Mouse (Mus musculus): Measurements from ENCODE around the gene Pcbp3. TPM values are rescaled to one million over a fixed set of nuclear protein-coding genes. Genes with fewer than 3 reads are reported as not detected.
"Not testable (repeated sequence)": the region's sequence is repeated elsewhere in the genome, so short reads cannot be mapped to it uniquely, and the experiment has no call there.

The Pcbp3 gene
- polyA plus RNA-seq, 1 experiment from 2014 or later: 53.2 TPM

GRCm38 (mm10) chr10:76766196-76766595 lies 195.5 kb downstream of the Pcbp3 start:
- H3K4me2 ChIP-seq (replicated peaks; ENCODE audit: low read depth, low read length): no peak overlapping the region
- H3K9ac ChIP-seq (replicated peaks; ENCODE audit: low read length): no peak overlapping the region
- H3K27ac ChIP-seq (ENCODE audit: low read length): no peak overlapping the region
- ATAC-seq (ENCODE audit: low FRiP score, low TSS enrichment): no peak
- WGBS: 91% methylated on average over 1 of the region's 1 CpGs
- H3K36me3 ChIP-seq (ENCODE audit: insufficient read depth, low read length): no peaks in the 10 kb centered on the region
- H3K4me1 ChIP-seq (ENCODE audit: insufficient read depth, low read length): no peaks in the 10 kb centered on the region
- H3K27me3 ChIP-seq (ENCODE audit: insufficient read depth, low read length): no peaks in the 10 kb centered on the region
- H3K4me3 ChIP-seq (ENCODE audit: low read length): no peak overlapping the region
- H3K9me3 ChIP-seq (ENCODE audit: low read length): no peaks in the 10 kb centered on the region

- Histone ChIP-seq H3K4me3 (ENCODE audit: low read length) (no peak overlapping the region), H3K27ac (ENCODE audit: low read length) (no peak overlapping the region), H3K4me2 (replicated peaks; ENCODE audit: low read depth, low read length) (no peak overlapping the region), H3K9ac (replicated peaks; ENCODE audit: low read length) (no peak overlapping the region), H3K36me3 (ENCODE audit: insufficient read depth, low read length) (no peaks in the 10 kb centered on the region), H3K4me1 (ENCODE audit: insufficient read depth, low read length) (no peaks in the 10 kb centered on the region), H3K9me3 (ENCODE audit: low read length) (no peaks in the 10 kb centered on the region), H3K27me3 (ENCODE audit: insufficient read depth, low read length) (no peaks in the 10 kb centered on the region)
- WGBS: 91% methylated on average over 4 of the region's 4 CpGs
- ATAC-seq (ENCODE audit: low FRiP score, low TSS enrichment): no peak
Measured at GRCm38 (mm10) chr10:76764927-76765326, 196.8 kb downstream of the Pcbp3 start.

GRCm38 (mm10) chr10:76763016-76763415 lies 198.7 kb downstream of the Pcbp3 start:
- no peak overlapping the region for H3K27ac ChIP-seq (ENCODE audit: low read length)
- no peaks in the 10 kb centered on the region for H3K27me3 ChIP-seq (ENCODE audit: insufficient read depth, low read length)
- H3K4me3 ChIP-seq (ENCODE audit: low read length): no peak overlapping the region
- H3K36me3 ChIP-seq (ENCODE audit: insufficient read depth, low read length): no peaks in the 10 kb centered on the region
- 94% methylated on average over 12 of the region's 12 CpGs for WGBS
- no peaks in the 10 kb centered on the region for H3K9me3 ChIP-seq (ENCODE audit: low read length)
- H3K4me1 ChIP-seq (ENCODE audit: insufficient read depth, low read length): no peaks in the 10 kb centered on the region
- ATAC-seq (ENCODE audit: low FRiP score, low TSS enrichment): no peak
- no peak overlapping the region for H3K4me2 ChIP-seq (replicated peaks; ENCODE audit: low read depth, low read length)
- no peak overlapping the region for H3K9ac ChIP-seq (replicated peaks; ENCODE audit: low read length)

GRCm38 (mm10) chr10:76762411-76762810 lies 199.3 kb downstream of the Pcbp3 start:
- Histone ChIP-seq H3K36me3 (ENCODE audit: insufficient read depth, low read length) (no peaks in the 10 kb centered on the region), H3K4me1 (ENCODE audit: insufficient read depth, low read length) (no peaks in the 10 kb centered on the region), H3K4me2 (replicated peaks; ENCODE audit: low read depth, low read length) (no peak overlapping the region), H3K27me3 (ENCODE audit: insufficient read depth, low read length) (no peaks in the 10 kb centered on the region), H3K9me3 (ENCODE audit: low read length) (no peaks in the 10 kb centered on the region), H3K27ac (ENCODE audit: low read length) (no peak overlapping the region), H3K9ac (replicated peaks; ENCODE audit: low read length) (no peak overlapping the region), H3K4me3 (ENCODE audit: low read length) (no peak overlapping the region)
- 76% methylated on average over 7 of the region's 7 CpGs for WGBS
- ATAC-seq (ENCODE audit: low FRiP score, low TSS enrichment): no peak

GRCm38 (mm10) chr10:76759878-76760277 lies 201.8 kb downstream of the Pcbp3 start:
- 92% methylated on average over 5 of the region's 5 CpGs for WGBS

GRCm38 (mm10) chr10:76753640-76754039 lies 208.0 kb downstream of the Pcbp3 start:
- Histone ChIP-seq H3K4me1 (ENCODE audit: insufficient read depth, low read length) (no peaks in the 10 kb centered on the region), H3K9ac (replicated peaks; ENCODE audit: low read length) (no peak overlapping the region), H3K27me3 (ENCODE audit: insufficient read depth, low read length) (no peaks in the 10 kb centered on the region), H3K36me3 (ENCODE audit: insufficient read depth, low read length) (no peaks in the 10 kb centered on the region), H3K4me2 (replicated peaks; ENCODE audit: low read depth, low read length) (no peak overlapping the region), H3K4me3 (ENCODE audit: low read length) (no peak overlapping the region), H3K27ac (ENCODE audit: low read length) (no peak overlapping the region), H3K9me3 (ENCODE audit: low read length) (peaks cover 4% of the 10 kb centered on the region; the same call in 1 of the 2 replicates)
- 87% methylated on average over 3 of the region's 3 CpGs for WGBS
- no peak for ATAC-seq (ENCODE audit: low FRiP score, low TSS enrichment)

More at GRCm38 (mm10) chr10:76759878-76760277, 201.8 kb downstream of the Pcbp3 start:
- H3K9ac ChIP-seq (replicated peaks; ENCODE audit: low read length): no peak overlapping the region
- no peaks in the 10 kb centered on the region for H3K9me3 ChIP-seq (ENCODE audit: low read length)
- no peaks in the 10 kb centered on the region for H3K36me3 ChIP-seq (ENCODE audit: insufficient read depth, low read length)
- no peak overlapping the region for H3K27ac ChIP-seq (ENCODE audit: low read length)
- no peaks in the 10 kb centered on the region for H3K27me3 ChIP-seq (ENCODE audit: insufficient read depth, low read length)
- H3K4me1 ChIP-seq (ENCODE audit: insufficient read depth, low read length): no peaks in the 10 kb centered on the region
- H3K4me2 ChIP-seq (replicated peaks; ENCODE audit: low read depth, low read length): no peak overlapping the region
- H3K4me3 ChIP-seq (ENCODE audit: low read length): no peak overlapping the region
- no peak for ATAC-seq (ENCODE audit: low FRiP score, low TSS enrichment)

GRCm38 (mm10) chr10:76744267-76744666 lies 217.4 kb downstream of the Pcbp3 start:
- H3K9ac ChIP-seq (replicated peaks; ENCODE audit: low read length); H3K27me3 ChIP-seq (ENCODE audit: insufficient read depth, low read length); H3K36me3 ChIP-seq (ENCODE audit: insufficient read depth, low read length); H3K4me2 ChIP-seq (replicated peaks; ENCODE audit: low read depth, low read length); H3K27ac ChIP-seq (ENCODE audit: low read length); H3K4me3 ChIP-seq (ENCODE audit: low read length); H3K9me3 ChIP-seq (ENCODE audit: low read length); ATAC-seq (ENCODE audit: low FRiP score, low TSS enrichment); H3K4me1 ChIP-seq (ENCODE audit: insufficient read depth, low read length): not testable (repeated sequence)
- 39% methylated on average over 11 of the region's 11 CpGs for WGBS

GRCm38 (mm10) chr10:76736764-76737163 lies 224.9 kb downstream of the Pcbp3 start:
- Histone ChIP-seq H3K4me1 (ENCODE audit: insufficient read depth, low read length) (peaks cover 14% of the 10 kb centered on the region), H3K9ac (replicated peaks; ENCODE audit: low read length) (no peak overlapping the region), H3K27me3 (ENCODE audit: insufficient read depth, low read length) (no peaks in the 10 kb centered on the region), H3K36me3 (ENCODE audit: insufficient read depth, low read length) (no peaks in the 10 kb centered on the region), H3K9me3 (ENCODE audit: low read length) (no peaks in the 10 kb centered on the region), H3K4me2 (replicated peaks; ENCODE audit: low read depth, low read length) (no peak overlapping the region), H3K4me3 (ENCODE audit: low read length) (no peak overlapping the region), H3K27ac (ENCODE audit: low read length) (no peak overlapping the region)
- no peak for ATAC-seq (ENCODE audit: low FRiP score, low TSS enrichment)
- WGBS: 58% methylated on average over 8 of the region's 8 CpGs

GRCm38 (mm10) chr10:76734979-76735378 lies 226.7 kb downstream of the Pcbp3 start:
- H3K9me3 ChIP-seq (ENCODE audit: low read length): no peaks in the 10 kb centered on the region
- WGBS: under 1% methylated on average over 4 of the region's 4 CpGs
- H3K27ac ChIP-seq (ENCODE audit: low read length): no peak overlapping the region
- no peaks in the 10 kb centered on the region for H3K36me3 ChIP-seq (ENCODE audit: insufficient read depth, low read length)
- H3K4me3 ChIP-seq (ENCODE audit: low read length): no peak overlapping the region
- H3K27me3 ChIP-seq (ENCODE audit: insufficient read depth, low read length): no peaks in the 10 kb centered on the region
- H3K9ac ChIP-seq (replicated peaks; ENCODE audit: low read length): no peak overlapping the region
- H3K4me2 ChIP-seq (replicated peaks; ENCODE audit: low read depth, low read length): no peak overlapping the region
- 0 out of 2 replicates have a peak, but pooled peaks have one; percentile 32 for ATAC-seq (ENCODE audit: low FRiP score, low TSS enrichment)
- H3K4me1 ChIP-seq (ENCODE audit: insufficient read depth, low read length): peaks cover 18% of the 10 kb centered on the region

- no peaks in the 10 kb centered on the region for H3K27me3 ChIP-seq (ENCODE audit: insufficient read depth, low read length)
- H3K4me1 ChIP-seq (ENCODE audit: insufficient read depth, low read length): peaks cover 18% of the 10 kb centered on the region
- no peaks in the 10 kb centered on the region for H3K36me3 ChIP-seq (ENCODE audit: insufficient read depth, low read length)
- peak overlapping the region; percentile 8 for H3K4me3 ChIP-seq (ENCODE audit: low read length)
- H3K9ac ChIP-seq (replicated peaks; ENCODE audit: low read length): peak overlapping the region; percentile 40; the same call in 1 of the 2 replicates
- H3K4me2 ChIP-seq (replicated peaks; ENCODE audit: low read depth, low read length): peak overlapping the region; percentile 32
- ATAC-seq (ENCODE audit: low FRiP score, low TSS enrichment): no peak
- no peaks in the 10 kb centered on the region for H3K9me3 ChIP-seq (ENCODE audit: low read length)
- WGBS: 45% methylated on average over 3 of the region's 3 CpGs
- H3K27ac ChIP-seq (ENCODE audit: low read length): peak overlapping the region; percentile 82
Measured at GRCm38 (mm10) chr10:76733677-76734068, 228.0 kb downstream of the Pcbp3 start.

Measured in kidney, embryonic 16.5 days (tissue).